Mouse (Mus musculus) splenic B cell, adult 2 months (primary cell): Measurements from ENCODE around the gene Rpl7a.

Experiments used
- DNase-seq: peaks from one replicate; pipeline ENCODE4 v3.0.0-alpha.2; 2011; ENCODE audit warnings: low read depth, low spot score
- H3K27me3 ChIP-seq: 2 replicates; pipeline ENCODE4 v1.6.1; 2012; ENCODE audit warnings: mild to moderate bottlenecking, low read length, moderate library complexity, mixed read lengths; ENCODE audit not compliant: control insufficient read depth, poor library complexity, insufficient read depth, severe bottlenecking
- H3K36me3 ChIP-seq: 2 replicates; pipeline ENCODE4 v1.6.1; 2012; ENCODE audit warnings: mild to moderate bottlenecking, low read length, moderate library complexity, mixed read lengths; ENCODE audit not compliant: control insufficient read depth, poor library complexity, insufficient read depth, severe bottlenecking

Gene Rpl7a

DNA sequence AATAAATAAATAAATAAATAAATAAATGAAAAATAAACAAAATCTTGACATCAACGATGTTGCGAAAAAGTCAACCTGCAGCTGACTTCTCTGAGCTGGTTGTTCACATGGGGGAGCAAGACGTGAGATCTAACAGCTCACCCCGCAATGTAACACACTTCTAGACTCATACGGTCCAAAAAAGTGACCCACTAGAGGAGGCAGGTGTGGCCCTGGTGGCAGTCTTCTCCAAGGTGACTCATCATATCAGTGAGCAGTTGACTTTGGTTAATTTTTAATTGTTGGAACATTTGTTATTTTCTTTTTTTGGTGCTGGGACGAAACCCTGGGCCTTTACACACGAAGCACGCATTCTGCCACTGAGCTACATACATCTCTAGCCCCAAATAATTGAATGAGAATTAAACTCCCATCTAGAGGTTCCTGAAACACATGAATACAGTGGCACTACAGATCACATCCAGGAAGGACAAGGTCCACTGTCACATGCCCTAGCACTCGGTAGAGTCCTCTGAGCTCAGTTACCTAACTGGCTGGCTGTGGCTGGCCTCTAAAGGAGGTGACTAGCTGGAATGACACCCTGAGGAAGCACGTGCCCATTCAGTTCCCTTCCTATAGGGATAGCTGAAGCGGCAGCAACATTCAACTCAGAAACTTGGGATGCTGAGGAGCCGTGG lies 46.4 kb downstream of the Rpl7a start:
- peaks cover 16% of the 10 kb centered on the region for H3K36me3 ChIP-seq
- no peak for DNase-seq
- H3K27me3 ChIP-seq: no peaks in the 10 kb centered on the region

GRCm38 (mm10) chr2:26957488-26957859 lies 46.9 kb downstream of the Rpl7a start:
- DNase-seq: no peak
- Histone ChIP-seq H3K36me3 (peaks cover 16% of the 10 kb centered on the region), H3K27me3 (no peaks in the 10 kb centered on the region)

DNA sequence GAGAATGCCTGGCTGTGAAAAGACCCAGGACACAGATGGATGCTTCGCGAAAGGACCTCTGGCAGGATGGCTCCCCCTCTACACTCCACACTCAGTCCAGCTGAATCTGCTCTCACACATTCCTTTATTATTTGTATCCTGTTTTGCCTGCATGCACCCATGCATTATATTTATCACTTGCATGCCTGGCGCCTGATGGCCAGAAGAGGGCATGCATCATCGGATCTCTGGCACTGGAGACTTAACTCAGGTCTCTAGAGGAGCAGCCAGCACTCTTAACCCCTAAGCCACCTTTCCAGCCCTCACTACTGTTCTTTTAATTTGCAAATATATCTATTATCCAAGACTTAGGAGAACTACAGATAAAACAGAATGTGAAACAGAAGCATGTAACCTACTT lies 50.2 kb downstream of the Rpl7a start:
- no peak for DNase-seq
- Histone ChIP-seq H3K36me3 (peaks cover 12% of the 10 kb centered on the region), H3K27me3 (no peaks in the 10 kb centered on the region)
